Mouse (Mus musculus) adrenal gland, adult 18-20 months (tissue): Measurements from ENCODE around the gene G430095P16Rik. TPM values are rescaled to one million over a fixed set of nuclear protein-coding genes. Genes with fewer than 3 reads are reported as not detected.
A peak's percentile ranks its signal among the peaks of the same experiment; 100 is the strongest.

Experiments
- DNase-seq, 2 experiments: peaks; one replicate each; pipeline ENCODE4 v3.0.0; 2021 to 2022; ENCODE audit warnings: low spot score in 2 of 2
- total RNA-seq, 2 experiments: library from RNA; stranded (reverse); gene quantifications; 1 replicate in 1 of 2; 2 replicates in 1 of 2; pipeline ENCODE4 v1.2.3; 2021

Gene G430095P16Rik
- total RNA-seq, 2 experiments from 2014 or later: 0.45 to 0.76 TPM

DNA sequence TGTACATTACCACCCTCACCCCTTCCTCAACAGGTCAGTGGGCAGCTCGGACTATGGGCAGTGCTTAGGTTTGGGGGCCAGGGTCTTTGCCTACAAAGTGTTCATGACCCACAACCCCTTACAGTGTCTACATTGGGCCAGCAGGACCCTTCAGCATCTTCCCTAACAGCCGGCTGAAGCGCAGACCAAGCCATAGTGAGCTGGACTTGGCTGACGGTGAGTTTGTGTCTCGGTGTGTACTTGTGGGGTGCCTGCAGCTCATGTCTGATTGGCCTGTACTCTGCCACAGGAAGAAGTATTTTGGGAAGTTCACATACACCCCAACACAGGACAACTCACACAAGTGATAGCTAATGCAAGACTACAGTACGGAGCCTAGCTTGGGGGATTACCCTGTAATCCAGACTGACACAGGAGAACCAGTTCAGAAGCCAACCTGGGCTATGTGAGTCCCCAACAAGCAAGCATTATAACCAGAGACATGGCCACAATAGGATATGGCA, 19.8 kb upstream of the G430095P16Rik start:
- DNase-seq: no peak

GRCm38 (mm10) chr8:84703466-84704249, 19.1 kb upstream of the G430095P16Rik start:
- DNase-seq: no peak

DNA sequence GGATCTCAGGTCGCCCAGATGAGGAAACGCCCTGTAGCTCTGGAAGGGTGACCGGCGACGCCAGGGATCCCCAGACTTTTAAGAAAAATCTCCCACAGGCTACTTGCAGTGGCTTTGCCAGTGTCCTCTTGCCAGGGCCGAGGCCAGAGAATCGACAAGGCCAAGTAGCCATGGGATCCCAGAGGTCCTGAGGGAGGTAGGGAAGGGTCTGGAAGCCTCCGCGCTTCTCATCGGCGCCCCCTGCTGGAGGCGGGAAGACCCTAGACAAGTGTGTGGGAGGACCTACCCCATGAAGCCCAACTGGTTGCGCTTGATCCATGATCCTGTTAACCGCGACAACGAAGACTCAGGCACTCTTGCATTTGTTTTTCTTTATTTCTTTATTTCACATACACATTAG, 18.5 kb upstream of the G430095P16Rik start:
- DNase-seq: peak; percentile 70 to 83

- DNase-seq: no peak
Observed at GRCm38 (mm10) chr8:84704867-84705831, 17.7 kb upstream of the G430095P16Rik start.

DNA sequence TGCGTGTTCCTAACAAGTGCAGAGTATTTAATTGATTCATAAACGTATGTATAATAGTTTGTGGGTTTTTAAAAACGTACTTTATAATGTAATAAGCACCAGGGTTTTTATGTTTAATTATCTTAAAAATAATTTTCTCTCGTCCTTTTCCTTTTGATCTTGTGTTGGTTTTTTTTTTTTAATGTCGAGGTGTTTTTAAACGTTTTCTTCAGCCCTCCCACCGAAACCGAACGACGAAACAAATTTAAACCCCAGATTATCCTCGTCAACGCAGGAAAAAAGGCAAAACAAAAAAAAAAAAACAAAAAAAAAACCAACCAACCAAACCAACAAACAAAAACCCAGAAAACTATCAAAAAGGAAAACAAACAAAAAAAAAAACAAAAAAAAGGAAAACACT, 16.8 kb upstream of the G430095P16Rik start:
- DNase-seq: no peak

DNA sequence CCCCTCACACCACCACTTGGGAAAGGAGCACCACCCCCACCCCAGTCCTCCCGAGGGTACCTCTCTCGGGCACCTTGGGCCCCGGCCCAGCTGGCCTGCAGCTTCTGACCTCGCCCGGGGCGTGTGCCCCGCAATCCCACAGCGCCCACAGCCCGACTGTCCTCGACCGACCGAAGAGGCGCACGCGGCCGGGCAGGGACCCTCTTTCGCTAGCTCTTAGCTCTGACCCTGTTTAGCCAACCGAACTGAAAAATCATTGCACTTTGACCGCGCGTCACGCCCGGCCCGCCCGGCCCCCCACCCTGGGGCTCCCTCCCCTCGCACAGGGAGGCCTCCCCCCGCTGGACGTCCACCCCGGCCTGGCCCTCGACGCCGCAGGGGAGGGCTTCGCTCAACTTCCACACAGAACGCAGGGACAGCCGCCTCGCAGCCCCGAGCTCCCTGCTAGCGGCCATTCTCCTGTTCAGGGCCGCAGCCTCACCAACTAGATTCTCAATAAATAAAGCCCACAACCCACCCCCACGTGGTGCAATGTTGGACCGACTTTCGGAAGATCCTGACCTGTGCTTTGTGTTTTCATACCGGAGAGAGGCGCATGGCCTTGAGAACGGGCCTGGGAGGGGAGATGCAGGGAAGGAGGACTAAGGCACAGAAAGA, 16.1 kb upstream of the G430095P16Rik start:
- no peak for DNase-seq

DNA sequence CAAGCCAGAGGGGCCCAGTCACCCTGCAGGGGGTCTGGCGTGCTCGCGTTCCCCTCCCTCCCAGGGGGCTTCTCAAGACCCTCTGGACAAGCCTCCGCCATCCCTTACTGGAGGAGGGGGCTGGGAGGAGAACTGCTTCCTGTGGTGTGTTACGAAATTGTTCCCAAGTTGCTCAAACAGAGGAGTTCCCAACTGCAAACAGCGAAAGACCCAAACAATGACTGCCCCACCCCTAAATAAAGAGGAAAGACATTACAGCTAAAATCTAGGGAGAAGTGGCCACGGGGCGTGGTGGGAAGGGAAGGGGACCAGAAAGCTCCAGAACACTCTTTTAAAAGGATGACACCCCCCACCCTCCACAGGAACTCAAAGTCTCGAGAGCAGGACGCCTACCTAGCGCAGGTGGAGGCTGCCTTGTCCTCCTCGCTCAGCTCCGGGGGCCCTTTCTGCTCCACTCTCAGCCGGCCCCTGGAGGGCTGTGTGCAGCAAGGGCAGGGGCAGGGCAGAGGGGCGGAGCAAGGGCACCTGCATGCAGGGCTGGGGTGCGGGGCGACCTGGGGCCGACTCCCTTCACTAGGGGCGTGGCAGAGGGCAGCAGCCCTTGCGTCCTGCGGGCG, 15.4 kb upstream of the G430095P16Rik start:
- DNase-seq: no peak

DNA sequence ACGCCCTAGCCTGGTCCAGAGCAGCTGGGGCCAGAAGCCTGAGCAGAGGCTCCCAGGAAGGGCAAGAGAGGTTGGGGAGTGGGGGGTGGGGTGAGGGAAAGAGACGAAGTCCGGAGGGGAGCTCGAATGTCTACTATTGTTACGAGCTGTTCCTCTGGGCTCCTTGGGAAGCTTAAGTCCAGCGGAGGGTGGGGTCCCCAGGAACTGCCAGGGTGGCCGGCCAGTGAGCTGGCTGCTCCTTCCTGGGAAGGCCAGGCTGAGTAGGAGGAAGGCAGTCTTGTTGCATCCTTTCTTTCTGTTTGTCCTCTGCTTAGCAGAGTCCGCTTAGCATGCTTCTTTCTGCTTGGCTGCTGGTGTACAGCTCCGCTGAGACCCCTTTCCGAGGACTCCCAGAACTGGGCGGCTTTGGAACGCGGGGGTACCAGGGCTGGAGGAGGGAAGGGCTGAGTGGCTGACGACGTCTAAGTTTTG, 14.7 kb upstream of the G430095P16Rik start:
- no peak for DNase-seq

GRCm38 (mm10) chr8:84708774-84709475, 13.9 kb upstream of the G430095P16Rik start:
- peak; percentile 74 to 86 for DNase-seq

GRCm38 (mm10) chr8:84709931-84710330, 12.9 kb upstream of the G430095P16Rik start:
- no peak for DNase-seq

DNA sequence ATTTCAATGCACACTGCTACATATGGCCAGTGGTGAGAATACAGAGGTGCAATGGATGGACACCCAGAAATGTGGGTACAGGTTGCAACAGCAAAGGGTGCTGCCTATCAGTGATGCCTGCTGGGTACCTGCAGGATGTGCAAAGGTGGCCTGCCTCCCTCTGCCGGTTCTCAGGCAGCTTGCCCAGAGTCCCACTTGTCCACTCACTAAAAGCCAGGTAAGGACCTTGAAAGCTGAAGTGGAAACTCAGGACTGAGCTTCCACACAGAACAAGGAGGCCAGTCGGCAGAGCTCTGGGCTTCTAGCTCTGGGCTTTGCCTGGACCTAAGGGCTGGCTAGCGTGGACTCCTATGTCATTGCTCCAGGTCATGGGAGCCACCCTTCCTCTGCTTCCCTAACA, 11.5 kb upstream of the G430095P16Rik start:
- no peak for DNase-seq

DNA sequence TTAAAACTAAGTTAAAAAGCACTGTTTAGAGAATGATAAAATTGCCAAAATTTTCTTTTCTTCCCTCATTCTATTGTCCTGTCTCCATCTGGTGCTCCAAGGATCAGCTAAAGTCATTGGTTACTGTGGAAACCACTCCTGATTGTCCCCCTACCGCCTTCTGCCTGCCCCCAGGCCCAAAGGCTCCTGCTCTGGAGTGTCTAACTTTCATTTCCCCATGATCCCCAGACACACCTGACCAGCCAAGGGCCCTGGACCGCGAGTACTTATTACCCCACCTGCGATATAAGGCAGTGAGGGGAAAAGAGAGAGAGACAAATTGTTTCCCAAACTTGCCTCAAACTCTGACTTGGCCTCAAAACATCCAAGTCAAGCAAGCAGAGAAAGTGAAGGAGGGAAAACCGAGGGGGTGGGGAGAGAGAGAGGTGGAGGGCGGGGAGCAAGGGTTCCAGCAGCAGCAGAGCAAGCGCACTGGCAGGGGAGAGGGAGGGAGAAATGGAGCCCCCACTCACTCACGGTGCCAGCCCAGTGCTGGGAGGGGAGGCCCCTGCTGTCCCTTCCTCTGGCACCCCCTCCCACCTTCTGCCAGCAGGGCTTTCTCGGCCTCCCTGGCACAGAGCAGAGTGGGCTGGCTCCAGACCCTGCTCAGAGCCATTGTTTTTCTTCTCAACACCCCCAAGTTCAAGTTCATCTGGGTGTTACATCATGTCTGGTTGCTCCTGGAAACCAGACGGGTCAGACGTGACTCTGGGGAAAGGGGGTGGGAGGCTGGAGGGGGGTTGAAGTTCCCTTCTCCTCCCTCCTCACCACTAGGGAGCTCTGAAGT, 10.7 kb upstream of the G430095P16Rik start:
- DNase-seq: no peak

- DNase-seq: no peak
Observed at GRCm38 (mm10) chr8:84712759-84713120, 10.1 kb upstream of the G430095P16Rik start.

- DNase-seq: no peak
Observed at GRCm38 (mm10) chr8:84713381-84713780, 9.4 kb upstream of the G430095P16Rik start.

GRCm38 (mm10) chr8:84714161-84714560, 8.6 kb upstream of the G430095P16Rik start:
- DNase-seq: no peak

DNA sequence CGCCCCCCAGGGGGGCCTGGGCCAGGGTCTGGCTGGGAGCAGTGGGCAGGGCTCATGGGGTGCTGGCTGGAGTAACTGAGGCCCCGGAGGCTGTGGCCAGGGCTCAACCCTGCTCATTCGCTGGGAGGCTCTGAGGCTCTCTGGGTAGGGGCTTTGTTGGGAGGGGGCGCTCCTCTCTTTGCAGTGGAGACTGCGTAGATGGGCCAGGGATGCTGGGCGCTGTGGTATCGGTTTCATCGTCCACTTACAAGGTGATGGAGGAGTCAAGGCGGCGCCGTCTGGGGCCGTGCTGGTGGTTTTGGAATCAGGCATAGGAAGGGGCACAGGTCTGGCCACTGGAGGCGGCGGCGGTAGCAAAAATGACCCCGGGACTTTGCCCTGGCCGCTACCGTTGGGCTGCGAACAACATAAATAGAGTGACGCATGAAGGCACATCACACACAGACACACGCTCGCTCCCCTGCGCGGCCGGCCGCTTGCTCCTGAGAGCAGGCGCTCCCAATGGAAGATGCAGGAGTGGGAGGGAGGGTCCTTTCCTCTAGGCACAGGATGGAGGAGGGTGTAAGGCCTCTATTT, 6.8 kb upstream of the G430095P16Rik start:
- DNase-seq: no peak

DNA sequence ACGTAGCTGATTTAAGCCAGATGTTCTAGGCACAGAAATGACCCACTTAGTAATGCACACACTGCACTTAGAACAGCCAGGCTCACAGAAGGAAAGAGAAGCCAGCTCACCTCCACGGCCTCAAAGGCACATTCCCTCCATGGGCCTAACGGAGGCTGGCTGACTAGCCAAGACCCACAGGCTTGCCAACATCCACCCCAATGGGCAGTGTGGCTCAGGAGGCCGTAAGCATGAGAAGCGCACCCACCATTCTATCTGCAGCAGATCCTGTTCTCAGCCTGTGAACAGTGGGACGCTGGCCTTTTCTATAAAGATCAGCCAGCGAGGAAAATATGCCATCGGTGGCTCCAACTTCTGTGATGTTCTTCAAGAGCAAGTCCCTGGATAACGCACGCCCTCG, 6.0 kb upstream of the G430095P16Rik start:
- DNase-seq: no peak

DNA sequence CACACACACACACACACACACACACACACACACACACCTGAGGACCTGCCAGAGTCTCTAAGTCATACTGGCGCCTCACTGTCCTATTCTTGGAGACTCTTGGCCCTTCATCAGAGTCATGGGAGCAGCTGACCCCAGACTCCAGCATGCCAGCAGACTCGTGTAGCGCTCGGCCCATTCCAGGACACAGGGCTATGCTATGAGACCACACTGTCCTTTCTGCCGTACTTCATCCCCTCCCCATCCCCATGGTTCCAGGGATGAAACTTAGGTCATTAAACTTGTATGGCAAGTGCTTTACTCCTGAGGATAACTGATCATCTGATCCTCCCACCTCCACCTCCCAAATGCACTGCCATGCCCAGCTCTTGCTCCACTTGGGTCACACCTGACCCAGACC, 4.3 kb upstream of the G430095P16Rik start:
- no peak for DNase-seq
